Mouse (Mus musculus) limb, embryonic 12.5 days (tissue): ENCODE results near the gene P2ry2. TPM values are rescaled to one million over a fixed set of nuclear protein-coding genes. Genes with fewer than 3 reads are reported as not detected.

ENCODE experiments used
- ATAC-seq: fragments of 200-750 bp; cut with Nextera tagmentation; 2 replicates; pipeline ENCODE4 v1.8.0; 2017; ENCODE audit warnings: low read depth, moderate TSS enrichment; ENCODE audit not compliant: insufficient number of reproducible peaks, insufficient read depth, low FRiP score, low TSS enrichment
- H3K27ac ChIP-seq: fragments of 300-500 bp; sonication (generic); 2 replicates; pipeline ENCODE4 v1.5.1; 2016; ENCODE audit warnings: mild to moderate bottlenecking, moderate library complexity
- H3K27me3 ChIP-seq: fragments of 300-500 bp; sonication (generic); 2 replicates; pipeline ENCODE4 v1.6.1; 2016; ENCODE audit warnings: mild to moderate bottlenecking, moderate library complexity
- H3K36me3 ChIP-seq: fragments of 300-500 bp; sonication (generic); 2 replicates; pipeline ENCODE4 v1.6.1; 2016; ENCODE audit warnings: mild to moderate bottlenecking, moderate library complexity
- H3K4me1 ChIP-seq: fragments of 300-500 bp; sonication (generic); replicated peaks from 2 replicates; pipeline ENCODE4 v1.6.1; 2016
- H3K4me2 ChIP-seq: fragments of 300-500 bp; sonication (generic); 2 replicates; pipeline ENCODE4 v1.6.1; 2016; ENCODE audit warnings: mild to moderate bottlenecking, moderate library complexity
- H3K4me3 ChIP-seq: fragments of 300-500 bp; sonication (generic); replicated peaks from 2 replicates; pipeline ENCODE4 v1.5.1; 2016; ENCODE audit warnings: mild to moderate bottlenecking
- H3K9ac ChIP-seq: fragments of 300-500 bp; sonication (generic); replicated peaks from 2 replicates; pipeline ENCODE4 v1.6.1; 2016; ENCODE audit warnings: mild to moderate bottlenecking, moderate library complexity
- H3K9me3 ChIP-seq: fragments of 300-500 bp; sonication (generic); 2 replicates; pipeline ENCODE4 v1.6.1; 2016; ENCODE audit warnings: mild to moderate bottlenecking, moderate library complexity
- WGBS: fragments of 180-500 bp; shearing (Covaris S2); methylation state at CpG from one replicate; pipeline ENCODE4 v1.1.7; 2016; 5-methylcytosine and 5-hydroxymethylcytosine counted together
- polyA plus RNA-seq: library from polyadenylated mRNA; unstranded; fragments of >200 nt; fragmentation: Nextera tagmentation; extraction: Ambion mirVana; gene quantifications from 2 replicates; pipeline ENCODE4 v1.2.1, GENCODE M21; 2016

Gene P2ry2
- polyA plus RNA-seq, 1 experiment from 2014 or later, result 0.76 TPM

DNA sequence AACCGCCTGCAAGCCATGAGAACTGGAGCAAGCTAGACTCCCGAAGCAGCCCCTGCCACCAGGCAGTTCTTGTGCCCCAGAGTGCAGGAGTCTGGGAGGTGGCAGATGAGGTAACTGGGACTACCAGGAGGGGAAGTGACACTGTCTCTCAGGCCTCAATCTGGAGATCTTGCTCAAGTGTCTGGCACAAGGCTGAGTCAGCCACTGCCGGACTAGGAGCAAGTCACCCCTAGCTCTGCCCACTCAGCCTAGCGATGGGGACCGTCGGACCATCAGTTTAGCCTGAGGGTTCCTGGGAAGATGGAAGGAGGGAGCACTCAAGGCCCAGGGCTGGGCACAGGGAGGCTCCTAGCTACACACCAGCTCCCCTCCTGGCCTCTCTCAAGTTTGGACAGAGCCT is 48.4 kb downstream of the P2ry2 start:
- Histone ChIP-seq H3K4me1 (0 out of 2 replicates have a peak, but pooled peaks cover 14% of the 10 kb centered on the region), H3K36me3 (no peaks in the 10 kb centered on the region), H3K27me3 (0 out of 2 replicates have a peak, but pooled peaks cover 5% of the 10 kb centered on the region), H3K4me3 (no peak overlapping the region), H3K9ac (no peak overlapping the region), H3K27ac (0 out of 2 replicates have a peak overlapping the region, but pooled peaks have one; percentile 14), H3K9me3 (no peaks in the 10 kb centered on the region), H3K4me2 (no peak overlapping the region)
- 73% methylated on average over 6 of the region's 6 CpGs for WGBS
- ATAC-seq, result no peak

DNA sequence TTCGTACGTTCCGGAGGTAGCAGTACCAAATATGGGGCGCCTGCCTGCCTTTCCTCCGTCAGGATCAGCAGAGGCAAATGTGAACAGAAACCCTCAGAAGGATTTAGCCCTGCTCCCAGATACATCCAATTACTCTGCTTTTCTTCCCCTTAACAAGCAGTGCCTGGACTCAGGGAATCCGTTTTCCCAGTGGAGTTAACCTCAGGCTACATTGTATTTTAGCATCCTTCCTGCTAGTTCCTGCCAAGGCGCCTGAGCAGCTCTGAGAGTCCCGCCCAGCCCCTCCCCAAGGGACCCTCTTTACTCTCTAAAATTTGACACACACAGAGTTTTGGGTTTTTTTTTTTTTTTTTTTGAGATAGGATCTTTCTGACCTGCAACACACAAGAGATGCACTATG is 49.3 kb downstream of the P2ry2 start:
- no peaks in the 10 kb centered on the region for H3K36me3 ChIP-seq
- 0 out of 2 replicates have a peak, but pooled peaks cover 14% of the 10 kb centered on the region for H3K4me1 ChIP-seq
- no peak overlapping the region for H3K4me3 ChIP-seq
- peaks cover 3% of the 10 kb centered on the region; the same call in 1 of the 2 replicates for H3K9me3 ChIP-seq
- H3K4me2 ChIP-seq, result no peak overlapping the region
- no peak overlapping the region for H3K27ac ChIP-seq
- H3K27me3 ChIP-seq, result 0 out of 2 replicates have a peak, but pooled peaks cover 5% of the 10 kb centered on the region
- 60% methylated on average over 8 of the region's 8 CpGs for WGBS
- no peak overlapping the region for H3K9ac ChIP-seq
- ATAC-seq, result no peak

DNA sequence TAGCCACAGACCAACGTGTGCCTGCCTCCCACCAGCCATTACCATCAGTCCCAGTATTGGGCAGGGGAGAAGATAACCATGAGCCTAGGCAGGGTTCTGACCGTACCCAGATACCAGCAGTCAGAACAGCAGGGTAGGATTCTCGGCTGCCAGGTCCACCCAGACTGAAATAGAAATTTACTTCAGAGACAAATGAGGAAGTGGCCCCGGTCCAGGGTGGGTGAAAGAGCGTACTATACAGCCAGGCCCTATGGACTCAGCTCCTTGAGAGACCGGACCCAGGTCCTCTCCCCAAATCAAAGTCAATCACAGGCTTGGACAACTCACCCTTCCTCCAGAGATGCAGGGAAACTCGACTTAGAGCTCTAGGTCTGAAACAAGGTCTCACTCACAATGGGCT is 51.5 kb downstream of the P2ry2 start:
- no peak for ATAC-seq
- H3K27me3 ChIP-seq, result no peaks in the 10 kb centered on the region
- H3K36me3 ChIP-seq, result no peaks in the 10 kb centered on the region
- H3K27ac ChIP-seq, result no peak overlapping the region
- 0 out of 2 replicates have a peak, but pooled peaks cover 14% of the 10 kb centered on the region for H3K4me1 ChIP-seq
- H3K4me2 ChIP-seq, result no peak overlapping the region
- no peak overlapping the region for H3K4me3 ChIP-seq
- peaks cover 4% of the 10 kb centered on the region; the same call in 1 of the 2 replicates for H3K9me3 ChIP-seq
- no peak overlapping the region for H3K9ac ChIP-seq
- WGBS, result 79% methylated on average over 7 of the region's 7 CpGs

DNA sequence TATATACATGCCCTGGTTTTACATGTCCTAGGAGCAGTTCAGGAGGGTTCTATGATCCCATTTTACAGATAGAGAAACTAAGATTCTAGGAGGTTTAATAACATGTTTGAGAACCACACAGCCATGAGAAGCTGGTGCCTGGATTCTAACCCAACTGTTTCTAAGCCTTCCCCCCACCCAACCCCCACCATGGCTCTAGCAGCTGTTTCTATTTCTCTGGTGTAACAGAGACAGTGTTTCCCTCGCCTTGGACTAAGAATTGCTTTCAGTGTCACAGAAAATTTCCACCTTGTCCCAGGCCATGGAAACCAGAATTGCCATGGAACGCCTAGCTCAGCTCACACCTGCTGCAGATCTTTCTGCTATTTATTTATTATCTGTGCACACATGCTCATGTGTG is 52.2 kb downstream of the P2ry2 start:
- Histone ChIP-seq H3K27me3 (no peaks in the 10 kb centered on the region), H3K4me2 (no peak overlapping the region), H3K4me3 (no peak overlapping the region), H3K36me3 (no peaks in the 10 kb centered on the region), H3K27ac (no peak overlapping the region), H3K9ac (no peak overlapping the region), H3K9me3 (peaks cover 4% of the 10 kb centered on the region; the same call in 1 of the 2 replicates), H3K4me1 (0 out of 2 replicates have a peak, but pooled peaks cover 14% of the 10 kb centered on the region)
- WGBS, result 59% methylated on average over 2 of the region's 2 CpGs
- no peak for ATAC-seq

DNA sequence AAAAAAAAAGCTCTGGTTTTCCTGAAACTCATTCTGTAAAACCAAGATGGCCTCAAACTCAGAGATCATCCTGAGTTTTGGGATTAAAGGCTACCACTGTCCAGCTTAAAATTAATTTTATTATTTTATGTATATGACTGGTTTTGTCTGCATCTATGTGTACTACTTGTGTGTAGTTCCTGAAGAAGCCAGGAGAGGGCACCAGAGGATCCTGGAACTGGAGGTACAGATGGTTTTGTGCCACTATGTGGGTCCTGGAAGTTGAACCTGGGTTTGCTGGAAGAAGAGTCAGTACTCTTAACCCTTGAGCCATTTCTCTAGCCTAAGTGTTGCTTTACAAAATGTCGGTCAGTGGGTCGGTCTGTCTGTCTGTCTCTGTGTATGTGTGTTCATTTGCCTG is 54.2 kb downstream of the P2ry2 start:
- 0 out of 2 replicates have a peak, but pooled peaks cover 4% of the 10 kb centered on the region for H3K4me1 ChIP-seq
- H3K9ac ChIP-seq, result no peak overlapping the region
- no peak overlapping the region for H3K4me2 ChIP-seq
- 92% methylated on average over 2 of the region's 2 CpGs for WGBS
- ATAC-seq, result no peak
- H3K4me3 ChIP-seq, result no peak overlapping the region
- H3K27me3 ChIP-seq, result no peaks in the 10 kb centered on the region
- H3K27ac ChIP-seq, result no peak overlapping the region
- peaks cover 4% of the 10 kb centered on the region; the same call in 1 of the 2 replicates for H3K9me3 ChIP-seq
- no peaks in the 10 kb centered on the region for H3K36me3 ChIP-seq

DNA sequence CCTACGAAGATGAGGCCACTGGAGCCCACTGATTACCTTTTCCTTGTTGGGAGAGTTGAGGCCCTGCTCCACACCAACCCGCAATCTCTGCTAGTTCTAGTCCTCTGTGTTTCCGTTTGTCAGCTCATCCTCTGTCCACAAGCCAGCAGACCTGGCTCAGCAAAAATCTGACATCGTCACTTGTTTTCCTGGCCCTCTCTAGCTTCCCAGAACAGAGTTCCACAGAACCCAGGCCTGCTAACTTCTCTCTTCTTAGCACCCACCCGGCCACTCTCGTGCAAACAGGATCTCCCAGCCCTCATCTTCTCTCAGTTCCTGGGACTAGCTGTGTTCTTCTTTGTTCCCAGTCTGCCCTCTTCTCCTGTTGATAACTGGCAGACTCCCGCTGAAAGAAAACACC is 60.0 kb downstream of the P2ry2 start:
- ATAC-seq, result no peak
- H3K9ac ChIP-seq, result no peak overlapping the region
- H3K27ac ChIP-seq, result no peak overlapping the region
- H3K9me3 ChIP-seq, result no peaks in the 10 kb centered on the region
- no peak overlapping the region for H3K4me3 ChIP-seq
- H3K4me1 ChIP-seq, result peaks cover 8% of the 10 kb centered on the region; the same call in 1 of the 2 replicates
- no peak overlapping the region for H3K4me2 ChIP-seq
- 86% methylated on average over 7 of the region's 7 CpGs for WGBS
- no peaks in the 10 kb centered on the region for H3K36me3 ChIP-seq
- no peaks in the 10 kb centered on the region for H3K27me3 ChIP-seq

DNA sequence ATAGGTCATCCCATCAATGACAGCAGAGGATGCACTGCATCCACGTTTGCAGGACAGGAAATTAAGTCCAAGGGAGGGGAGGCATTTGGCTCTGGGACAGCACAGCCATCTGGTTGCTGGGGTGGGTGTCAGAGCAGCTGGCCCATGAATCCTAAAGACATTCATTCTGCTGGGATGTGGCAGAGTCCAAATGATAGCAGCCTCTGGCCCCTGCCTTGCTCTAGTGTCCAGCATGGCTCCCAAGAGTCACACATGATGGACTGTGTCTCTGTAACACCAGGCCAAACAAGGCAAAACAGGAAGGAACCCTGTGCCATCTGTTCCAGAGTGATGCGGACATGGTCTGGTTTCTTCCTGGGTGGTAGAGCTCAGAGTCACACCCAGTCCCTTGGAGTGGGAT is 60.8 kb downstream of the P2ry2 start:
- Histone ChIP-seq H3K4me3 (no peak overlapping the region), H3K9me3 (no peaks in the 10 kb centered on the region), H3K27ac (no peak overlapping the region), H3K4me1 (peaks cover 8% of the 10 kb centered on the region; the same call in 1 of the 2 replicates), H3K9ac (no peak overlapping the region), H3K36me3 (no peaks in the 10 kb centered on the region), H3K4me2 (no peak overlapping the region), H3K27me3 (no peaks in the 10 kb centered on the region)
- WGBS, result 46% methylated on average over 2 of the region's 2 CpGs
- no peak for ATAC-seq

DNA sequence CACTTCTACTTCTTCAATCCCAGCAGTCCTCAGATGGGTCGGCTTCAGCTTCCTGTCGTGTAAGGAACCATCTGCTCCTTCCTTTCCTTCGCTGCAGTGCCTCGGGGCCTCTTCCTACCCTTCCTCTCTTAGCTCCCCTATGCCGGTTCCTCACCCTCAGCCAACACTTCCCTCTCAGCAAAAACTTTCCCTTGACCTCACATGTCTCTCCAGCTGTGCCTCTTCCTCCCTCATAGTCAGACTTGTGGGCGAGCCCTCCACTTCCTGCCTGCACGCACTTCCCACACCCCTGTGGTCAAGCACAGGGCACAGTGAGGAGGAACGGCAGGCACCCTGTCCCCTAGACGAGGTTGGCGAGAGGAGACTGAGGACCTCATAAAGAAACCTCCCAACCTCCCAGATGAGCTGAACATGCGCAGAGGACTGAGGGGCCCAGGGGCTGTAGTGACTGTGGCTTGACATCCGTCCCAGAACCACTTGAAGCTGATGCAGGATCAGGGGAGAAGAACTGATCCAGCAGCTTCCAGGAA is 62.1 kb downstream of the P2ry2 start:
- H3K4me2 ChIP-seq, result no peak overlapping the region
- H3K4me3 ChIP-seq, result no peak overlapping the region
- peaks cover 8% of the 10 kb centered on the region; the same call in 1 of the 2 replicates for H3K4me1 ChIP-seq
- H3K9me3 ChIP-seq, result no peaks in the 10 kb centered on the region
- H3K27me3 ChIP-seq, result no peaks in the 10 kb centered on the region
- no peak for ATAC-seq
- no peak overlapping the region for H3K9ac ChIP-seq
- 53% methylated on average over 12 of the region's 12 CpGs for WGBS
- H3K36me3 ChIP-seq, result no peaks in the 10 kb centered on the region
- H3K27ac ChIP-seq, result 0 out of 2 replicates have a peak overlapping the region, but pooled peaks have one; percentile 24

DNA sequence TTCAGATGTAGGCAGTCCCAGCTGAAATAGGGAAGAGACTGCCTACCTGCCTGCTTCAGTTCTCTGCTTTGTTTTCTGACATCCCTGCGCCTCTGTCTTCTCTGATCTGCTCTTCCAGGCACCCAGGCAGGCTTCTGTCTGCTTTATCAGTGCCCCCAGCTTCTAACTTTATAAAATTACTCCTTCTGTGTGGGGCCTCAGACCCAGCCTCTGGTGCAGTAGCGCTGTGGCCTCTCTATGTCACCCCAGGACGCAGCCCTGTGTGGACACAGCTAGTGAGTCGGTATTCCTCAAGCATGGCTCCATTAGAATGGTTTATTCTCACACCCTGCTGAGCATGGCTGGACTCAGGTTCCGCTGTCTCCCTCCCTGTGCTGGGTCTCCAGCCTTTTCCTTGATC is 62.6 kb downstream of the P2ry2 start:
- Histone ChIP-seq H3K4me2 (no peak overlapping the region), H3K9ac (no peak overlapping the region), H3K4me1 (peaks cover 8% of the 10 kb centered on the region; the same call in 1 of the 2 replicates), H3K36me3 (no peaks in the 10 kb centered on the region), H3K27me3 (no peaks in the 10 kb centered on the region), H3K27ac (peak overlapping the region; percentile 24; the same call in 1 of the 2 replicates), H3K4me3 (no peak overlapping the region), H3K9me3 (no peaks in the 10 kb centered on the region)
- WGBS, result 79% methylated on average over 5 of the region's 5 CpGs
- ATAC-seq, result no peak

Other genes starting within 250 kb of the P2ry2 start
- 3.5 and 5.8 TPM in 2 replicates for gene Relt, start 149.4 kb downstream of the P2ry2 start, polyA plus RNA-seq
- 8.3 and 11.1 TPM in 2 replicates for gene Arhgef17, start 80.8 kb downstream of the P2ry2 start, polyA plus RNA-seq
- gene P2ry6, start 38.2 kb downstream of the P2ry2 start, polyA plus RNA-seq, result 2.0 and 3.0 TPM in 2 replicates
- gene Fchsd2, start 80.0 kb upstream of the P2ry2 start, polyA plus RNA-seq, result 25.1 and 27.9 TPM in 2 replicates